Mouse (Mus musculus): ENCODE results near the gene Trim2.
A peak's percentile ranks its signal among the peaks of the same experiment; 100 is the strongest.

Trim2 gene

DNA sequence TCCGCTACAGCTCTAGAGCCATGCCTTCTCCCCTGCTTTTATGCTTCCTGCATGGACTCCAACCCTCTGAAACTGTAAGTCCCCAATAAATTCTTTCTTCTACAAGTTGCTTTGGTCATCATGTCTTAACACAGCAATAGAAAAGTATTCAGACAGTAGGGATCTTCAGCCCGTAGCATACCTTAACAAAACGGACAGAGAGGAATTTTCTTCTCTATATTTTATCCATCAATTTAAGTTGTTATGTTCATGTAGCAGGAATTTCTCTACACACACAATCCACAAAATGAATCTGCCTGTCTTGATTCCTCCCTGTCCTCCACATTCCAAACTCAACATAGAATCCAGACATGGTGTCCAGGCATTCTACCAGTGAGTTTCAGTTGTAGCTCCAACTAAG, at the start of gene Trim2:
Gene Trim2, minus strand, starts transcription at position 101 of the 400 bp plus-strand sequence.
- no peak for DNase-seq (ENCODE audit: low read depth, low spot score)

DNA sequence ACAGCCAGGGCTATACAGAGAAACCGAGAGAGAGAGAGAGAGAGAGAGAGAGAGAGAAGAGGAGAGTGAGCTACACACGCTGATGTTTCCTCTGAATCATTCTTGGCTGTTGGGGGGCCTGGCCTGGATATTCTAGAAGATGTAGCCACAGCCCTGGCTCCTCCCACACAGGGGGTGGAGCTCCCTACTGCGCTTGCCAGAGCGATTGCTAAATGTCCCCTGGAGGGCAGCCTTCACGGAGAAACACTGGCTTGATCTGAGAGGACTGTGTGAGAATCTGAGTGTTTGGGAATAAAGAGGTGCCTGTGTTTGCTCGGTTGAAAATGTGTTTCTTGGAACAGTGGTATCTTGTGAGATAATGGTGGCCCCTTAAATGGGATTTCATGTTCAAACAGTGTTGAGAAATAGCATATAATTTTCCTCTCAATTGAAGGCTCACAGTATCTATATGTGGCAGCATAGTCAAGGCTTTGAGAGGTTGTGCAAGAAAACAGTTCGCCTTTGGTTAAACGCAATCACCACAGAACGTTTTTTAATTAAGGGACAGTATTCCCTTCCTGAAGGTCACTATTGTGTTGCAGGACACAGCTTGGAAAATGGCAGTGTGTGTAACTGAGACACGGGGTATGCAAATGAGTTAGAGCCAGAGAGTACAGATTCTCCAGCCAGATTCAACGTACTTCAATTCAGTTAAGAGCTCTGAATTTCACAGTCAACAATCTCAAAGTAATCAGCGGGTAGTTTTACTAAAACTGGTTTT, 49.4 kb upstream of the Trim2 start:
- peak; percentile 65 for DNase-seq (ENCODE audit: low read depth, low spot score)

DNA sequence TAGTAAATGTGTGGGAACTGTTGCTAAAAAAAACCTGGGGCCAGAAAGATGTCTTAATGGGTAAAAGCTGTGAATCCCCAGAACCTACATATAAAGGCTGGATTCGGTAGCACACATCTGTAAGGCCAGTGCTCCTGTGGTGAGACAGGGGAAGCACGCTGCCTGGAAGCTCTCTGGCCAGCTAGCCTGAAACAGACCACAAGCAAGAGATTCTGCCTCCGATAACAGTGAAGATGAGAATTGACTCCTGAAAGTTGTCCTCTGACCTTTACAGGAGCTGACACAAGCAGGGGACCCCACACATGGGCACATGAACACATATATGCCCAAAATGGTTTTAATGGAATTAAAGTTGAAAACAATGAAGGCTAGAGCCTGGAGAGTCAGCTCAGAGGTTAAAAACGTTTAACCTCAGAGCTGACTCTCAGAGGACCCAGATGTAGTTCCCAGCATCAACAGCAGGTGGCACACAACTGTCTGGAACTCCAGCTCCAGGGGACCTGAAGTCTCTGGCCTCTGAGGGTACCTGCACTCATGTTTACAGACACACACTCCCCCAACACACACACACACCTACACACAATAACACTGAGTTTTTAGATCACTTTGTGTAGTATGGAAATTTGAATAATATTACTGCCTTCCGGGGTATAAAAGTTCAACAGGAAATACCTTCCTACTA, 45.8 kb upstream of the Trim2 start:
- peak; percentile 66 for DNase-seq (ENCODE audit: low read depth, low spot score)

DNA sequence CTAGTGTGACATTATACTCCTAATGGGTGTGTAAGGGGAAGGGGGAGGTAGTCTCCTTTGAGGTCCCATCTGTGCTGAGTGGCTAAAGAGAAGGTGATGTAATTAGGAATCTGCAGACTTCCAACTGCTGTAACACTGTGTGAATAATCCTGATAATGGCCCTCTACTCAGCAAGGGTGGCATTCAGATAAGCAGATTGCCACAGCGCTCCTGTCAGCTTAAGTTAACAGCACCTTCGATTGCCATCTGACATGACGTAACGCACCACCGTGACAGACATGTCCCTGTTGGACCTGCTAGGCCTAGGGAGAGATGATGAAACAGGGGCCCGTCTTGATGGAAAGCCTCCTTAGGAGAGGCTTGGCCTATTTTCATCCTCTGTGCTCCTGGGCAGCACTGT, 43.6 kb upstream of the Trim2 start:
- DNase-seq (ENCODE audit: low read depth, low spot score): no peak

DNA sequence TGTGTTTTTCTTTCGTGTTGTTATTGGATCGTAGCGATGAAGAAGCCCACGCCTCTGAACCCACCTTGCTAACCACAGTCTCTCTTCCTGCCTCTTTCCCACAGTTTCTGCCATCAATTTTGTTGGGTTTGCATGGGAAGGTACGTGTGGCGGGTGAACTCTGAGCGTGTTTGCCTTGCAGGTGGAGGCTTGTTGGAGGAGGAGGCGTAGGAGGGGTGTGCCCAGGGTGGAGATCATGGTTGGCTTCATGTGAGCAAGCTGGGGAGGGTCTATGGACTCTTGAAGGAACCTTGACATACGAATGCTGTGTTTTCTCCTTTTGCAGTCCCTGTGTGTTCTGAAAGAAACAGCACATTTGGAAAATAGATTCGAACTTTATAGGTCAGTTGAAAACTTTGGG, 43.1 kb upstream of the Trim2 start:
- no peak for DNase-seq (ENCODE audit: low read depth, low spot score)

DNA sequence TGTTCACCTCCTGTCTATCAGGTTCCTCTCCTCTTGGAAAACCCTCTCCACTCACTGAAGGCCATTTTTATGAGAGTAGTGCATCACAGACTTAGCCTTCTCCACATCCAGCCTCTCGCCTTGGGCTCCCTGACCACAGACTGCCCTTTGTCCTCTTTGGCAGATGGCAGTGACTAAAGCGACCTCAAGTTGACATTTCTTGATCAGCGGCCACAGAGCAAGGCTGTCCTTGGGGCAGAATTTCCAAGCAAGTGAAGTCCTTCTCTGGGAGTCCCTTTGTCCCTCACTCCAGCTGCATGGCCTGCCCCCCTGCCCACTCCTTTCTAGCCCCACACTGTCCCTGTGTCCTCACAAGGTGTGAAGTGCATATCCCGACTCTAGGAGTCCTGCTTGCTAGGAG, 40.7 kb upstream of the Trim2 start:
- no peak for DNase-seq (ENCODE audit: low read depth, low spot score)

DNA sequence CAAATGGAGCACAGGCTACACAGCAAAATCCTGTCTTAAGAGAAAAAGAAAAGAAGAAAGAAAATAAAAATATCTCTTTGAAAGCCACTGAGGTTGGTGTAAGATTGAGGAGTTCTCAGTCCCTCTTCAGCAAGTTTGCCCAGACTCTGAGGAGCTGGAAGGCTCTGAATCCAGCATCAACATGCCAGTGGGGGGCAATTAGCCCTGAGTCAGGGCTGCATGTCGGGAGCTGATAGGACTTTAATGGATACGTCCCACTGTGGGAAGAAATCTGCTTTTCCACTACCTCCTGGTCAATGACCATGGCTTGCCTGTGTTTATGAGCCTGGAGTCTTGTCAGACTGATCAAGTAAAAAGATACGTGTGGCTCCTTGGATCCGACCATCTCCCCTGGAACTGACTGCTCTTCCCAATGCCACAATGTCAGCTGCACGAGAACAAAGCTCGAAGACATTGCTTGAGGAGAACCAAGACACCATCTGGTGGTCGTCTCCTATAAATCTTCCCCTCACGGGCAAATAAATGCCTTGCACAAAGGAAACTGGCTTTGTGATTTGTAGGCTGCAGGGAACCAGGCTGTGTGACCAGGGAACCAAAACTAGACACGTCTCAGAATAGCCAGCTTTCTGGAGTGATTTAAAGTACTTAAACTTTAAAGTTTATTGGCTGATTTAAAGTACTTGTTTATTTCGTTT, 39.9 kb upstream of the Trim2 start:
- DNase-seq (ENCODE audit: low read depth, low spot score): no peak

DNA sequence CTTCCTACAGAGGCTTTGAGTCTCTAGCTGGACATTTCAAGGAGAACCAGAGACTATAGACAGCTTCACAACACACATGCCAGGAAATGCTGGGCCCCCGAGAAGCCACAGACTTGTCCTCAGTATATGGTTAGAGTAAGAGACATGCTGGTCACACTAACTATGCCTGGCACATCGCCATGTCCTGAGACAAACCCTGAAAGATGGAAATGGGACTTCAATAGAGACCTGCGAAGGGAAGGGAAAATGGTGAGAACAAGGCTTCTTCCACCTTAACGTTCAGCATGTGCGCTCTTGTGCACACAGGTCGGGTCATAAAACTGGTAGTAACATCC, 38.9 kb upstream of the Trim2 start:
- DNase-seq (ENCODE audit: low read depth, low spot score): no peak

DNA sequence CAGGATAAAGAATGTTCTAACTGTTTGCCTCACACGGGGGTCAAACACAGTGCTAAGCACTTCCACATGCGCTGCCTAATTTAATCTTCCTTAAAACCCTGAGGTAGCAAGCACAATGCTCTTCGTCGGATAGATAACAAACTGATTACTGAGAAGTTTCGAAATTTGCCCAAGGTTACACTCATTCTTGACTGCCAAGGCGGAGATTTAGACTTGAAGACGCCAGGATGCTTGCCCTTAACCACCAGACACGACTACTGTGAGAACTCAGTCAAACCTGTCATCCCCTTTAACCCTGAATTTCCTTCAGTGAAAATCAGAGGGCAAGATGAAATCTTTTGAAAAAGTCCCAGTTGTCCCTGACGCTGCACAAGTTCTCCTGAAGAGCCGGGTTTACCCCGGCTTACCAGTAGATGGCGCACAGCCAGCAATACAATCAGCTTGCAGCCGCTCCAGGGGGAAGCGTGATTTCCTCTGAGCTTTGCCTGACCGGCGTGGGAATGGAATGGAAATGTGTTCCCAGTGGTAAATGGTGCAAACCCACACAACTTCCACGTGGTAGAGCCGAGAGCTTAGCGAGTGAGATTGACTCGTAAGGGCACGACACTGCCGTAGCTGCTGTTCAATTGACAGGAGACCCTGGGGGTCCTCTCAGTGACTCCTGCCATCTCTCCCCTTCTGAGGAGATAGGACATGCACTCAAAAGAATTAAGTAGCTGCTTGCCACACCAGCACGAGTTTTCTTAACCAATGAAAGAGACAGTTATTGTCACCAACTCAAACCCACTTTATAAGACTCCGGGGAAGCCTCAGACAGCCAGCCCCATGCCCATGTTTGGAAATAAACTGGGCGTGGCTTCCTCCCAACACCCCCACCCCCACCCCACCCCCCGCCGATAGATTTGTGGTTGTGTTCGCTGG, 38.3 kb upstream of the Trim2 start:
- DNase-seq (ENCODE audit: low read depth, low spot score): peak; percentile 92

DNA sequence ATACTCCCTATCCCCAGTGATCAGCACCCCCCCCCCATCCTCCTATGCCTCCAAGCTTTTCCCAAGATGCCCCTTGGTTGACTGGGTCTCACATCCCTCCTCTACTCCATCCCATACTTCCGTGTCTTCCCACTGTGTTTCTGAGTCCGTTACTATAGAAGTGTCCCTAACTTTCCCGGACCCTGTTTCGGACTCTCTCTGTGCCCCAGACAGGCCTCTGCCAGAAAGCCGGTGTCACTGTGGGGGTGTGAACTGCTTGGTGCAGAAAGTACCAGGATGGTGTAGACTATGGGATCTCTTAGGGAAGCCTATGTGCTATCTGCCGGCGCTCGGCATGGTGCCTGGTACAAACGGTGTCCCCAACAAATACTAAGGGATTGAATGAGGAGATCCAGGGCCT, 36.4 kb upstream of the Trim2 start:
- DNase-seq (ENCODE audit: low read depth, low spot score): no peak

DNA sequence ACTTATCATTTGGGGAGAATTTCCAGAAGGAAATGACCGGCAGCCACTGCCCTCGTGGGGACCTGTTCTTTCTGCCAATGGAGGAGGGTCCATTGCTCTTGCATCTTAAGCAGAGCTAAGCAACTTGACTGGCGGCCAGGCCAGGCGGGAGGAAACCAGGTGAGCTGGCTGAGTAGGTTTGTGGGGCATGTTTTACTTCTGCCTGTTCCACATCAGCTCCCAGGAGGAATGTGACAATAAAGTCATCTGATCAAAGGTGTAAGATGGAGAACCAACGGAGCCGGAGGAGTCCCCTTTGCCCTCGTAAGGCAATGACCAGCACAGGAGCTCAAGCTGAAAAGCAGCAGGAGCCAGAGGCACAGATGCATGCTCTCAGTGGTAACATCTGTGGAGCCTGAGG, 35.1 kb upstream of the Trim2 start:
- no peak for DNase-seq (ENCODE audit: low read depth, low spot score)

DNA sequence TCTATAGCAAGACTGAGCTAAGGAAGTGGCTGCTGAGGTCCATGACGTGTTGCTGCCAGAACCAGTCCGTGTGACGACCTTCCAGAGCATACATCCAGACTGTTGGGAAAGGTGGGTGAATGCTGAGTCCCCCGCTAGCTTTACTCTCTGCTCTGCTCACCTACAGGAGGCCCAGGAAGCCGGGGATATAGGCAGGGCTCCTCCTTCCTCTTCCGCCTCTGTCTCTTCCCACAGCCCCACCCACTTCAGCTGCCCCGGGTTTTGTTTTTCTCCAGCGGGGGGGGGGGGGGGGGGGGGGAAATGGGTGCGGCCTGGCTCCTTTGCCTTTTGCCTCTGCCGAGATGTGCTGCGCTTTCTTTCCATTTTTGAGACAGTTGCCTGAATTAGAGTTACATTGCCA, 30.9 kb upstream of the Trim2 start:
- DNase-seq (ENCODE audit: low read depth, low spot score): no peak

DNA sequence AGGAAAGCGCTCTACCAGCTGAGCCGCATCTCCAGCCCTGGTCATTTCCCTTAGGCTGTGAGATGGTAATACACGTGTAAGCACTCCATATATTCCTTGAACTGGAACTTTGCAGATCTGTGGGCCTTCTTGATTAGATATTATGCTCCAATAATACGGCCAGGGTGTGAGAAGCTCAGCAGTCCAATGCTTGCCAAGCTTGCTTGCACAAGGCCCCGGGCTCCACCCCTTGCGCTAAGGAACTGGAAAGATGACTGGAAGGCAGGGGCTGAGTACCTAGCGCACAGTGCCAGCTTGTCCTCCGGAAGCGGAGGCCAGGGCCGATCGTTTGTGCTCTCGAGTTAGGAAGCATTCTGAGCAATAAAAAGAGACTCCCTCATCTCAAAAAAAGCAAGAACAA, 29.7 kb upstream of the Trim2 start:
- no peak for DNase-seq (ENCODE audit: low read depth, low spot score)

DNA sequence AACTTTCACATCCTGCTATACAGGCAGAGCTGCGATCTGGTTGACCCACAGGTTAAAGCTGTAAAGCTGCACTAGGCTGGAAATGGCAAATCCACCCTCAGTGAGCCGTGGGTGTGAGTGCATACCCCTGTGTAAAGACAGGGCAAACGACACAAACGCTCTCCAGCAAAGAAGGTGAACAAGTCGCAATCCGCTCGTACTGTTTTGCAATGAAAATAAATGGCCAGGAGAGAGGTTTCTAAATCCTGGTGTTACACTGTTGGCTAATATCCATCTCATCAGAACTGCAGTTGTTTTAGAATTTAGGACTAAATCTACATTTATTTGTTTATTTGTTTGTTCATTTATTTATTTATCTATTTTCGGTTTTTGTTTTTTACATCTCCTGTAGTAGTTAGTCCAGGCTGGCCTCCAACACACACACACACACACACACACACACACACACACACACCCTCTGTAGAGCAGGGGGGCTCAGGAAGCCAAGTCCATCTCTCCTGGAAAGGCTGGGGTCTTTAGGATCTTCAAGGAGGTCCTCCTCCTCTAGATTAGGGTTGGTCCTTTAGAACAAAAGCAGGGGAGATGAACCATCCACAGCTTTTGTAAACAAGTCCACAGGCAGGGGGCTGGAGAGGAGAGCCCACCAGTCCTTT, 28.9 kb upstream of the Trim2 start:
- no peak for DNase-seq (ENCODE audit: low read depth, low spot score)

DNA sequence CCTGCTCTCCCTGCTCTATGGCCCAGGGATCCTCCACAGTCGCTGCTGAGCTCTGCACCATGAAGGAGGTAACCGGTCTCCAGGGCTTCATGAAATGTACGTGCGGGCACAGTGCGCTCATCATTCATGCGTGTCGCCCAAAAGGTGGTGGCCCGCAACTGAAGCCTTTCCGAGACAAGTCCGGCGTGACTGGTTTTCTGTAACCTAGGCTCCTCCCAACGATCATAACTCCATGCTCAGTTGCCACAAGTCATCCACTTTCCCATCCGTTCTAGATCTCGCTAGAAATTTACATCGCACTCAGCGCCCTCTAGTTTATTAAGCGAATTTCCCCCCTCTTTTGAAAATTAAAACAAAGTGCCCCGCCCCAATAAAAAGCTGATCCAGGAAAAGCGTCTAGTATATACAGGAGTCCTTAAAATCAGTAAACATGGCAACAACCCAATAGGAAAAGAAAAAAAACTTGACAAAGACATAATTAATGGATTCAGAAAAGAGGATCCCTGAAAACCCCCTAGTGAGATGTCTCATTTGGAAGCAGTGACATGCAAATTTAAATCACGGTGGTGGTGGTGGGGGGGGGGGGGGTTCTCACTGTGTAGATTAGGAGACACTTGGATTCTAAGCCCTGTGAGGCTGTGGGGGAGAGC, 28.2 kb upstream of the Trim2 start:
- DNase-seq (ENCODE audit: low read depth, low spot score): no peak

DNA sequence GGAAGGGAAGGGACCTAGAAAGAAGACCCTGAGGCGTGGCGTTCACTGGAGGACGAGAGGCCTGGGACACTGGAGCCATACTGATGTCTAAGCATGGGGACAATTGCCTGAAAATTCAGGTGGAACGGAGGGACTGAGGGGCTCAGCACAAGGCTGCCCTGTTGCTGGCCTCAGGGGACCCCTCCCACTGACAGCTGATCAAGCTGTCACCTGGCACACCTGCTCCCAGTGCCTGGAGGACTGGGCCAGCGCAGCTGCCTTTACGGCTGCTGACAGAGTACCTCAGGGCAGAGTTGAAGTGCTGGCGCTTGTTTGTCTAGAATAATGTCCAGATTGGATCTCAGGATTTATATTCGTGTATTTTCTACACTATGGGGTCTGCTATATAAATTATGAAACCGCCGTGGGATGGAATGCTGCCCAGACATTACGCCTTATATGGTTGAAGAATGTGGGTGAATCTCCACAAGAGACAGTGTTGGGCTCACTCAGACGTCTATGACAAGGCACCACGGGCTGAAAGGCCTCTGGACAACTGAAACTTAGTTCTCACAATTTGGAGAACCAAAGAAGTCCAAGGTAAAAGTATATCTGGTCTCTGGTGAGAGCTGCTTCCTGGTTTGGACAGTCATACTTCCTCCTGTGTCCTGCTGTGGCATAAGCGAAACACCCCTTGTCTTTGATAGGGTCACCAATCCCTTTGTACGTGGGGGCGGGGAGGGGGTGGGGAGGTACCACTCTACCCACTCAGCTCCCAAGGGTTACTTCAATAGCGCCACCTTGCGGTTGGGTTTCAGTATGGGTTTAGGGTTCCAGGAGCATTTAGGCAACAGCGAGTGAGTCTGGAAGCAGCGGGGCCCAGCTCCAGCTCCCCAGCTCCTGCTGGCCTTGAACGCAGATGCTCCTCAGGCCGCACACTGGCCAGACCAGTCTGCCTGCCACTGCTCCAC, 27.0 kb upstream of the Trim2 start:
- peak; percentile 50 for DNase-seq (ENCODE audit: low read depth, low spot score)

DNA sequence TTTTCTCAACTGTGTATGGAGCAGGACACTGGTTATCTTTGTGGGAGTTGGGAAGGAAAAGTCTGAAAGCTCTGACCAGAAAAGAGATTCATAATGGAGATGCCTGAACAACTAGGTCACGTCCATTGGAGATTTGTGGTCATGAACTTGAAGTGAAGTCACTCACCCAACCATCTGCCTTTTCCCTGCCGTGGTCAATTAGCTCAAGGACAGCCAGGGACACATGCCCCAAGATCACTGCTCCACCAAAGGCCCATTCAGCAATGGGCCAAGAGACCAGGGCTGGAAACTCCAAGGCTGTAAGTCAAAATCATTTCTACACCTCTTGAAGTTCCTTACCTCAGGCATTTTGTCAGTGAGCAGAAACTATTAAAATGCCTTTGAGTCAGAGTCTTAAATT, 23.5 kb upstream of the Trim2 start:
- DNase-seq (ENCODE audit: low read depth, low spot score): no peak

DNA sequence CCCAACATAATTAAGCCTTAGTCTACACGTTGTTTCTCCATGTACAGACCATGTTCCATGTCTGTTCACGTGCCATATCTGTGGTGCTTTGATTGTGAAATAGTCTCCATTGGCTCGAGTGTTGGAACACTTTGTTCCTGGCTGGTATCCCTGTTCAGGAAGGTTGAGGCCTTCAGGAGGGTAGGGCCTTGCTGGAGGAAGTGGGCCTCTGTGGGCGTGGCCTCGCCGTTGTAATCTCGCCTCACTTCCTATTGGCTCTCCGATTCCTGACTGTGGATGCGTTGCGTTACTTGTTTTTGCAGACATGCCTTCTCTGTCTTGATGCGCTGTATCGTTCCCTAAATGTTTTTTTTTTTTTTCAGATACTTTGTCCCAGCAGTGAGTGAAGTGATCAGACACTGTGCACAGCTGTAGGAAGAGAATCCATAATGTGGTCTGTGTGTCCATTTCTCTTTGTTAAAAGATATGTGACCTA, 18.3 kb upstream of the Trim2 start:
- DNase-seq (ENCODE audit: low read depth, low spot score): no peak

DNA sequence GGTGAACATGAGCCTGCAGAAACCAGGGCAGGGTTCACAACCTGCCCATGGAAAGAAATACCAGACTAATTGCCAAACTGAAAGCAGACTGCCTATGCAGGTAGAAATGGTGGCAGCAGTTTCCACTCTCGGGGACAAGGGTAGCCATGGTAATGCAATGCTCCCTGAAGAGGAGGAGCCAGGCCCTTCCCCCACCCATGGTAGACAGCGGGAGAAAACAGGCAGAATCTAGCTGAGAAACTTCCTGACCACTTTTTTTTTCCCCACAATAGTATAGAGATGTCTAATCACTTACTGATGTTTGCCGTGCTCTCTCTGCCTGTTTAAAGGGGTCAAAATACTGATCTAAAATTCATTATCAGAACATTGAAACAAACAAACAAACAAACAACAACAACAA, 17.8 kb upstream of the Trim2 start:
- DNase-seq (ENCODE audit: low read depth, low spot score): no peak

DNA sequence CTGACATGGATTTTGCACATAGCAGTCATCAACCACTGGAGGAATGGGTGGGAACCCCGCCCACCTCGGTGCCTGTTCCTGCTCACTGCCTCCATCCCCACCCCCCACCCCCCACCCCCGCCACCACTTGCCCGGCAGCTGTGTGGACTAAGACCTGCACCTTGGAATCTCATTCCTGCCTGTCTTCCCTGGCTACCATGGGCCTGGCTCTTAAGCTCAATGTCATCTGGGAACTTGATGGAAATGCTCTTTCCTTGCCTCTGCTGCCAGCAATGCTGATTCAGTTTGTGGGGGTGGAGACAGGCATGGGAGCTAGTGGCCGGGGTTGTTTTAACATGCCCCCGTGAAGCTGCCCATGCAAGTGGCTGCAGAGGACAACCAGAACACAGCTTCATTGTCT, 17.3 kb upstream of the Trim2 start:
- DNase-seq (ENCODE audit: low read depth, low spot score): no peak
